Mouse (Mus musculus) left cerebral cortex, adult 11 months (tissue): ENCODE results near the gene Gpbp1l1.

Source experiments
- DNase-seq: peaks from one replicate; pipeline ENCODE4 v3.0.0; 2022; ENCODE audit warnings: low spot score

Gpbp1l1 gene

DNA sequence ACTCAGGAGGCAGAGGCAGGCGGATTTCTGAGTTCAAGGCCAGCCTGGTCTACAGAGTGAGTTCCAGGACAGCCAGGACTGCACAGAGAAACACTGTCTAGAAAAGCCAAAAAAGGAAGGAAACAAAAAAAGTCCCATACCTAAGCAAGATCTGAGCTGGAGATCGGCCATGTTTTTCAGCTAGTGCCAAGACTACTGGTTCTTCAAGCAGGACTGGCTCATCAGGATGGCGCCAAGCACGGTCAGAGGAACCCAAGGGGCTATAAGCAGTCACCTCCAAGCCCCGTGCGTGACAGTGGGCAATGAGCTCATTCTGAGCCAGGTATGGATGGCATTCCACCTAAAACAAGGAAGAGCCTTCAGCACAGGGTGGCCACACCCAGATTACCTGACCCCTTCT is 81.4 kb downstream of the Gpbp1l1 start:
- DNase-seq: no peak

DNA sequence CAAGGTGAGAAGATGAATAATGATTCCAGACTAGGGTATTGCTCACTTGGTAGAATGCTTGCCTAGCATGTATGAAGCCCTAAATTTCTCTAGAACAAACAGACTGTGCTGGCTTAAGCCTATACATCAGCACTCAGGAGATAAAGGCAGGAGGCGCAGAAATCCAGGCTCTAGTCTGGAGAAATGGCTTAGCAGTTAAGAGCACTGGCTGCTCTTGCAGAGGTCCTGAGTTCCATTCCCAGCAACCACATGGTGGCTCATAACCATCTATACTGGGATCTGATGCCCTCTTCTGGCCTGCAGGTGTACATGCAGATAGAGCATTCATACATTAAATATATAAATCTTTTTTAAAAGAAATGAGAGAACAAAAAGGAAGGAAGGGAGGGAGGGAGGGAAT is 84.6 kb downstream of the Gpbp1l1 start:
- no peak for DNase-seq
